Mouse (Mus musculus): ENCODE data around the gene Olfr322. TPM values are rescaled to one million over a fixed set of nuclear protein-coding genes. Genes with fewer than 3 reads are reported as not detected.

Gene Olfr322
- total RNA-seq, 2 experiments from 2014 or later = not detected

Other genes with a start within 250 kb of the Olfr322 start
- gene 1810065E05Rik, start 237.7 kb upstream of the Olfr322 start, total RNA-seq (2021) = not detected
- gene Gm12253, start 226.2 kb upstream of the Olfr322 start, total RNA-seq (2021) = not detected
- not detected for gene Lypd9, start 205.9 kb upstream of the Olfr322 start, total RNA-seq (2021)
- not detected for gene Olfr30, start 196.5 kb upstream of the Olfr322 start, total RNA-seq (2021)
- not detected for gene Olfr332, start 166.2 kb upstream of the Olfr322 start, total RNA-seq (2021)
- gene Olfr331, start 156.2 kb upstream of the Olfr322 start, total RNA-seq (2021) = not detected
- under 1 TPM in 1 of 2 experiments, not detected in 1; 0.50 TPM for gene Olfr330, start 123.9 kb upstream of the Olfr322 start, total RNA-seq (2021)
- under 1 TPM in 1 of 2 experiments, not detected in 1; 0.63 TPM for gene Olfr329-ps, start 112.4 kb upstream of the Olfr322 start, total RNA-seq (2021)
- gene Olfr328, start 103.1 kb upstream of the Olfr322 start, total RNA-seq (2021) = under 1 TPM in 1 of 2 experiments, not detected in 1; 0.13 TPM
- not detected for gene Olfr224, start 88.2 kb upstream of the Olfr322 start, total RNA-seq (2021)
- not detected for gene Olfr325, start 81.1 kb upstream of the Olfr322 start, total RNA-seq (2021)
- not detected for gene Olfr324, start 63.7 kb upstream of the Olfr322 start, total RNA-seq (2021)
- gene 2210407C18Rik, start 42.7 kb upstream of the Olfr322 start, total RNA-seq (2021) = not detected
- gene Olfr323, start 28.3 kb upstream of the Olfr322 start, total RNA-seq (2021) = not detected
- gene Trim58, start 18.3 kb upstream of the Olfr322 start, total RNA-seq (2021) = not detected
- not detected for gene Olfr320, start 22.3 kb downstream of the Olfr322 start, total RNA-seq (2021)
- not detected for gene Olfr319, start 40.4 kb downstream of the Olfr322 start, total RNA-seq (2021)
- gene Olfr318, start 65.2 kb downstream of the Olfr322 start, total RNA-seq (2021) = not detected
- gene Olfr317, start 80.4 kb downstream of the Olfr322 start, total RNA-seq (2021) = not detected
- gene Olfr316, start 94.0 kb downstream of the Olfr322 start, total RNA-seq (2021) = not detected
- not detected for gene Olfr315, start 114.4 kb downstream of the Olfr322 start, total RNA-seq (2021)
- gene Olfr314, start 124.2 kb downstream of the Olfr322 start, total RNA-seq (2021) = not detected
- gene Fam183b, start 143.2 kb downstream of the Olfr322 start, total RNA-seq (2021) = 1 to 10 TPM; 2.6 to 3.1 TPM
- not detected for gene Olfr313, start 156.2 kb downstream of the Olfr322 start, total RNA-seq (2021)
- not detected for gene Olfr312, start 170.5 kb downstream of the Olfr322 start, total RNA-seq (2021)
- not detected for gene Olfr311, start 180.5 kb downstream of the Olfr322 start, total RNA-seq (2021)
- 1 to 10 TPM; 4.1 to 5.7 TPM for gene Gm12258, start 188.4 kb downstream of the Olfr322 start, total RNA-seq (2021)
- 1 to 10 TPM; 4.0 to 5.9 TPM for gene 2810021J22Rik, start 208.4 kb downstream of the Olfr322 start, total RNA-seq (2021)
- gene Zfp39, start 245.4 kb downstream of the Olfr322 start, total RNA-seq (2021) = 1 to 10 TPM; 3.3 to 4.1 TPM

Measured in adrenal gland, adult 18-20 months (tissue).